Mouse (Mus musculus) layer of hippocampus, adult 8-10 months (tissue): Measurements from ENCODE around the gene Car10. TPM values are rescaled to one million over a fixed set of nuclear protein-coding genes. Genes with fewer than 3 reads are reported as not detected.

Experiments
- DNase-seq, 2 experiments: peaks; one replicate each; pipeline ENCODE4 v3.0.0; 2022; ENCODE audit warnings: low spot score in 2 of 2
- total RNA-seq, 4 experiments: library from RNA; stranded (reverse); gene quantifications; 2 replicates each; pipeline ENCODE4 v1.2.4; 2022

The Car10 gene
- total RNA-seq, 4 experiments from 2014 or later: 38.8 to 49.5 (median 43.6) TPM

- DNase-seq: no peak
These were observed 57.1 kb downstream of the Car10 start for GRCm38 (mm10) chr11:93154910-93155309.

- DNase-seq: no peak
These were observed 74.6 kb downstream of the Car10 start for GRCm38 (mm10) chr11:93172430-93172829.

GRCm38 (mm10) chr11:93173533-93174308 is 75.9 kb downstream of the Car10 start:
- DNase-seq: no peak

- peak; percentile 4 to 5 for DNase-seq
These were observed 87.6 kb downstream of the Car10 start for GRCm38 (mm10) chr11:93185477-93185876.

GRCm38 (mm10) chr11:93186163-93186562 is 88.3 kb downstream of the Car10 start:
- no peak for DNase-seq

- no peak for DNase-seq
These were observed 90.8 kb downstream of the Car10 start for GRCm38 (mm10) chr11:93188621-93189020.

- no peak for DNase-seq
These were observed 102.2 kb downstream of the Car10 start for GRCm38 (mm10) chr11:93200046-93200445.

GRCm38 (mm10) chr11:93217457-93217856 is 119.6 kb downstream of the Car10 start:
- DNase-seq: no peak

GRCm38 (mm10) chr11:93230057-93230456 is 132.2 kb downstream of the Car10 start:
- DNase-seq: no peak

- DNase-seq: no peak
These were observed 152.0 kb downstream of the Car10 start for GRCm38 (mm10) chr11:93249771-93250265.

- no peak for DNase-seq
These were observed 153.9 kb downstream of the Car10 start for GRCm38 (mm10) chr11:93251766-93252165.

GRCm38 (mm10) chr11:93263979-93264378 is 166.2 kb downstream of the Car10 start:
- DNase-seq: no peak

- DNase-seq: no peak
These were observed 174.2 kb downstream of the Car10 start for GRCm38 (mm10) chr11:93272016-93272415.

GRCm38 (mm10) chr11:93273906-93274305 is 176.1 kb downstream of the Car10 start:
- DNase-seq: peak; percentile 25 to 33

- no peak for DNase-seq
These were observed 195.8 kb downstream of the Car10 start for GRCm38 (mm10) chr11:93293661-93294060.

- DNase-seq: no peak
These were observed 212.2 kb downstream of the Car10 start for GRCm38 (mm10) chr11:93309981-93310380.

GRCm38 (mm10) chr11:93337756-93338155 is 239.9 kb downstream of the Car10 start:
- no peak for DNase-seq

- DNase-seq: no peak
These were observed 246.1 kb downstream of the Car10 start for GRCm38 (mm10) chr11:93343961-93344360.

GRCm38 (mm10) chr11:93344869-93345268 is 247.0 kb downstream of the Car10 start:
- peak; percentile 25 to 30 for DNase-seq

- no peak for DNase-seq
These were observed 263.7 kb downstream of the Car10 start for GRCm38 (mm10) chr11:93361576-93361975.

GRCm38 (mm10) chr11:93364171-93364570 is 266.3 kb downstream of the Car10 start:
- no peak for DNase-seq

GRCm38 (mm10) chr11:93367244-93367643 is 269.4 kb downstream of the Car10 start:
- DNase-seq: peak in 1 of 2 experiments; percentile 6

- no peak for DNase-seq
These were observed 269.9 kb downstream of the Car10 start for GRCm38 (mm10) chr11:93367740-93368139.
